Mouse (Mus musculus) forebrain, embryonic 15.5 days (tissue): Measurements from ENCODE around the gene Fam129b. TPM values are rescaled to one million over a fixed set of nuclear protein-coding genes. Genes with fewer than 3 reads are reported as not detected.

Source experiments
- ATAC-seq: fragments of 200-750 bp; cut with Nextera tagmentation; replicated peaks from 2 replicates; pipeline ENCODE4 v1.8.0; 2017; ENCODE audit warnings: mild to moderate bottlenecking, moderate TSS enrichment, moderate library complexity
- H3K27ac ChIP-seq: fragments of 300-500 bp; sonication (generic); replicated peaks from 2 replicates; pipeline ENCODE4 v1.5.1; 2015; ENCODE audit warnings: mild to moderate bottlenecking, inconsistent platforms
- H3K27me3 ChIP-seq: fragments of 300-500 bp; sonication (generic); 2 replicates; pipeline ENCODE4 v1.6.1; 2015; ENCODE audit warnings: inconsistent platforms
- H3K36me3 ChIP-seq: fragments of 300-500 bp; sonication (generic); 2 replicates; pipeline ENCODE4 v1.6.1; 2015; ENCODE audit warnings: mild to moderate bottlenecking, inconsistent platforms
- H3K4me1 ChIP-seq: fragments of 300-500 bp; sonication (generic); 2 replicates; pipeline ENCODE4 v1.6.1; 2015; ENCODE audit warnings: inconsistent platforms
- H3K4me2 ChIP-seq: fragments of 300-500 bp; sonication (generic); replicated peaks from 2 replicates; pipeline ENCODE4 v1.6.1; 2015; ENCODE audit warnings: mild to moderate bottlenecking, inconsistent platforms
- H3K4me3 ChIP-seq: fragments of 300-500 bp; sonication (generic); 2 replicates; pipeline ENCODE4 v1.5.1; 2015; ENCODE audit warnings: mild to moderate bottlenecking, inconsistent platforms
- H3K9ac ChIP-seq: fragments of 300-500 bp; sonication (generic); replicated peaks from 2 replicates; pipeline ENCODE4 v1.6.1; 2015; ENCODE audit warnings: mild to moderate bottlenecking, inconsistent platforms
- H3K9me3 ChIP-seq: fragments of 300-500 bp; sonication (generic); 2 replicates; pipeline ENCODE4 v1.6.1; 2016; ENCODE audit warnings: inconsistent platforms
- WGBS: fragments of 180-500 bp; shearing (Covaris S2); methylation state at CpG from one replicate; pipeline ENCODE4 v1.1.7; 2015; ENCODE audit warnings: mixed read lengths; 5-methylcytosine and 5-hydroxymethylcytosine counted together
- polyA plus RNA-seq: library from polyadenylated mRNA; unstranded; fragments of >200 nt; fragmentation: Nextera tagmentation; extraction: Ambion mirVana; gene quantifications from 2 replicates; pipeline ENCODE4 v1.2.1, GENCODE M21; 2015

Gene Fam129b
- polyA plus RNA-seq, 1 experiment from 2014 or later, result 33.5 TPM

DNA sequence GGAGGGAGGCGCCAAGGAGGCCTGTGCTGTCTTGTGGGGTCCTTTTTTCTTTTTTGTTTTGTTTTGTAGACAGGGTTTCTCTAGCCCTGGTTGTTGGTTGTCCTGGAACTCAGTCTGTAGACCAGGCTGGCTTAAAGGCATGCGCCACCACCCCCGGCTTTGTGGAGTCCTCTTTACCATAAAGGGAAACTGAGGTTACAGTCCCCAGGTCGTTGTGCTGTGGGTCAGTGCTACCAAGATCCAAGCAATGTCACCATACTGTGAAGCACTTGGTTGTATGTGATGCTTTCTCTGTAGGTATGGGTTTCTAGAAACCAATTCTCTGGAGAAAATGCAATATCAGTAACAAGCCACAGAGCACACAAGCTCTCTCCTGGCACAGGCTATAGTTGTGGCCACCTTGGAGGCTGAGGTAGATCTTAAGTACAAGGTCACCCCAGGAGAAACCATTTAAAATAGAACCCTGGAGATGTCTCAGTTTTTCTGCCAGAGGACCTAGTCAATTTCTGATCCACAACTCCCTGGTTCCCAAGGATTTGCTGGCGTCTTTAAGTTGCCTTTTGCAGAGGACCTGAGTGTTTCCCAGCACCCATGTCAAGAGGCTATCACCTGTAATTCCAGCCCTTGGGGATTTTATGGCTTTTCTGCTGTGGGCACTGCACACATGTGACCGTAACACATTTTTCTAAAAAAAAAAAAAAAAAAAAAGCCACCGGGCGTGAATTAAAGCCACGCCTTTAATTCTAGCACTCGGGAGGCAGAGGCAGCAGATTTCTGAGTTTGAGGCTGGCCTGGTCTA is 88.9 kb downstream of the Fam129b start:
- Histone ChIP-seq H3K4me2 (no peak overlapping the region), H3K27ac (no peak overlapping the region)
- WGBS, result 33% methylated on average over 10 of the region's 10 CpGs

DNA sequence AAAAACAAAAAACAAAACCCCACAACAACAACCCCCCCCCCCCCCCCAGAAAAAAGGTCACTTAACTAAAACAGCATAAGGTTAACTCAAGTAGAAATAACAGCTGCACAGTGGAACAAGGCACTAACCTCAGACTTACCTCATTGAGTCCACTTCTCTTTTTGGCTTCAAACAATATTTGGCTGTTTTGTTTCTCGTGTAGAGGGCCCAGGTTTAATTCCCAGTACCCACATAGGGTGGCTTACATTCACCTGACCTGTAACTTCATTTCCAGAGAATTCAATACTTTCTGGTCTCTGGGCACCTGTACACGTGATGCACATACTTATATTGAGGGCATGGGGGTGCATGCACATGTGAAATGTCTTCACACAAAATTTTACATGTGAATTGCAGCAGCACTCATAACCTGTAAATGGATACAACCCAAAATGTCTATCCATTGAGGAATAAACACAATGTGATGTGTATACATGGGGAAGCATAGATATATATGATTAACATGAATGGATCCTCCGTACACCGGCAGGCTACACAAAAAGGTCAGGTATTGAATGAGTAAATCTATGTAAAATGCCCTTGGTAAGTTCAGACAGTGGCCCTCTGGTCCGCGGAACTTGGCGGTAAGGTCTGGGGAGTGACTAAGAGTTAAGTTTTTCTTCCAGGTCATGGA is 89.7 kb downstream of the Fam129b start:
- WGBS, result 12% methylated on average over 7 of the region's 7 CpGs

More for the DNA sequence above, 88.9 kb downstream of the Fam129b start:
- no peaks in the 10 kb centered on the region for H3K9me3 ChIP-seq
- H3K9ac ChIP-seq, result 0 out of 2 replicates have a peak overlapping the region, but pooled peaks have one; percentile 2
- no peak for ATAC-seq
- peaks cover 25% of the 10 kb centered on the region for H3K36me3 ChIP-seq
- H3K27me3 ChIP-seq, result no peaks in the 10 kb centered on the region
- H3K4me3 ChIP-seq, result no peak overlapping the region
- H3K4me1 ChIP-seq, result peaks cover 59% of the 10 kb centered on the region

DNA sequence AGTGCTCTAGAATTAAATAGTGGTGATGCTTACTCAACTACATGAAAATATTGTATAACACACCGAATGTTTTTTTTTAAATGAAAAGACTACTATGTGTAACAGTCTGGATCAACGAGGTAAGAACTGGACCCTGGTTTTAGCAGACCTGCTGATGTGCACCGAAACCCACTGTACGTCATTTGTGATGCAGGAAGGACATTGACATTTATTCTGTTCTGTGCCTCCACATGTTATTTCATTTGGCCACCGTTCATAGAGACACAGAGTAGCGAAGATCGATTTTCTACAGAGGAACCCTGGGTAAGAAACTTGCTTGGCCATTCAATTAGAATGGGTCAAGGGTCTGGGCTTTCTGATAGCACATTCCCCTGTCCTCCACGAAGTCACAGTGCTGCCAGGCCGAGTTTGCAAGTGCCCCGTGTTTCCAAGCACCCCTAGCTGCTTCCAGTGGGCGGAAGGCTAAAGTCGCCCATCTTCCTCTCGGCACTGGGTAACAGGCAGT is 90.3 kb downstream of the Fam129b start:
- no peaks in the 10 kb centered on the region for H3K27me3 ChIP-seq
- H3K9me3 ChIP-seq, result no peaks in the 10 kb centered on the region
- H3K27ac ChIP-seq, result peak overlapping the region; percentile 95
- peak overlapping the region; percentile 87 for H3K4me2 ChIP-seq
- WGBS, result 11% methylated on average over 13 of the region's 13 CpGs
- H3K4me1 ChIP-seq, result peaks cover 56% of the 10 kb centered on the region
- H3K9ac ChIP-seq, result peak overlapping the region; percentile 84
- ATAC-seq, result no peak; the same call in 1 of the 2 replicates
- peak overlapping the region; percentile 73 for H3K4me3 ChIP-seq
- peaks cover 25% of the 10 kb centered on the region for H3K36me3 ChIP-seq

More for the DNA sequence above, 89.7 kb downstream of the Fam129b start:
- Histone ChIP-seq H3K9me3 (no peaks in the 10 kb centered on the region), H3K36me3 (peaks cover 25% of the 10 kb centered on the region), H3K27ac (no peak overlapping the region), H3K9ac (no peak overlapping the region), H3K27me3 (no peaks in the 10 kb centered on the region), H3K4me3 (no peak overlapping the region), H3K4me1 (peaks cover 56% of the 10 kb centered on the region), H3K4me2 (no peak overlapping the region)
- ATAC-seq, result no peak

DNA sequence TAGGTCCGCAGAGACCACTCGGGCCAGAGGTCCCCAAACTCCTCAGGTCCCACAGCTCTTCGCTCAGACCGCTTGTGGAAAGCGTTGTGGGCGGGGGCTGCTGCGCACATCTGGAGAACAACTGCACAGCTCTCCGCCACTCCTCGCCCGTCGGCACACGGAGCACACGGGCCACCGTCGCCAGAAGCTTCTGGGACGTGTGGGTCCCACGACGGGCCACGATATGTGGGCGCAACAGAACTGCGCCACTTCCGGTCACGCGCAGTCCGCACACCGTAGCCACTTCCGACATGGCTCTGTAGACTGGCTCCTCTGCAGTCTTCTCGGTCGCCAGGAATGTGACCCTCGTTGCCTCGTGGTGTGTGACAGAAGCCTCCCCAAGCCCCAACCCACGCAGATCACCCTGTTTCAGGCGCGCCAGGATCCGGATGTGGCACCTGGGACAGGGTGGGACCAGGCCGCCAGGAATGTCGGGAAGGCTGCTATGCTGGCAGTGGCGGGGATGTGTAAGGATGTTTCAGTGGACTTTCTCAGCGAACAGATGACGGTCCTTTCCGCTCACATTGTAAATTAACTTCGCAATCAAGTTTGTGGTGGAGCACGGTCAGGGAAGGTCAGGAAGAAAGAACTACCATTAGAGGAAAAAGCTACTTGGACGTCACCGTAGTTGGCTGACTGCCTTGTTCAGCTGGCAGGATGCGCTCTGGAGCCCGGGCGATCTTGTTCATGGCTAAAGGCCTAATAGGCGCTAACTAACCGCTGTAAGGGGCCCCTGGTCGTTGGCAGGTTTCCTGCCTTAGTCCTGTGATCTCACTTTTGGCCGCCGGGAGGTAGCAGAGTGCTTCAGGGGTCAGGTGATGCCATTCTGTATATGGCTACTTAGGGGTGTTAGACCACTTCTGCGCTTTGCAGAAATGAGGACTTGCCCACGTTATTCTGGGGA is 91.0 kb downstream of the Fam129b start:
- peak overlapping the region; percentile 87 for H3K4me2 ChIP-seq
- no peaks in the 10 kb centered on the region for H3K27me3 ChIP-seq
- H3K9ac ChIP-seq, result peak overlapping the region; percentile 84
- ATAC-seq, result peak; percentile 91
- H3K9me3 ChIP-seq, result no peaks in the 10 kb centered on the region
- H3K4me3 ChIP-seq, result peak overlapping the region; percentile 73
- WGBS, result under 1% methylated on average over 55 of the region's 55 CpGs
- peak overlapping the region; percentile 95 for H3K27ac ChIP-seq
- H3K36me3 ChIP-seq, result peaks cover 25% of the 10 kb centered on the region
- peaks cover 56% of the 10 kb centered on the region for H3K4me1 ChIP-seq

DNA sequence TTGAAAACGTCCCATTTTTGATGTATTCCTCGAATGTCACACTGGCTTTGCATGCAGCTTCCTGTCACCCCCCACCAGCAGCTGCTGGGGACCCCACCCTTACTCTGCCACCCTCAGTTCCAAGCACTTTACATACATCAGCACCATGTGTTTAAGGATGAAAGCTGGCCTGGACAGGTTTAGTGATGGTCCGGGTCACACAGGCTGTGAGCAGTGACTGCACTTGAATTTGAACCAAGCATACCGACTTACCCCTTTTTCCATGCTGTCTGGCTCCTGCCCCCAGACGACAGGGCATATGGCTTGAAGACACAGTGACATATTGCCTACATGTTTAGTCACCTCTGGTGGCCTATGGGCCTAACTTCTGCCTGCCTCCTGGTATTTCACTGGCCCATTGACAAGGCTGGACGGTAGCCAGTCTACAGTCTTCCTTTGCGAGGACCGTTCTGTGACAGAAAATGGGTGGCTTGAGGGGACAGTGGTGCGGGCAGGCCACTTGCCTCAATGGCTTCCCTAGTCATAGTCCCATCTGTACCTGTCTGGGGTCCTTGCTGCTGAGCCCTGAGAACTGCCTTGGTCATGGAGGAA is 92.2 kb downstream of the Fam129b start:
- H3K4me1 ChIP-seq, result peaks cover 45% of the 10 kb centered on the region
- peak overlapping the region; percentile 87 for H3K4me2 ChIP-seq
- WGBS, result 86% methylated on average over 9 of the region's 9 CpGs
- H3K27me3 ChIP-seq, result no peaks in the 10 kb centered on the region
- H3K27ac ChIP-seq, result no peak overlapping the region
- no peak for ATAC-seq
- no peaks in the 10 kb centered on the region for H3K9me3 ChIP-seq
- H3K9ac ChIP-seq, result no peak overlapping the region; the same call in 1 of the 2 replicates
- H3K4me3 ChIP-seq, result no peak overlapping the region
- peaks cover 20% of the 10 kb centered on the region for H3K36me3 ChIP-seq

DNA sequence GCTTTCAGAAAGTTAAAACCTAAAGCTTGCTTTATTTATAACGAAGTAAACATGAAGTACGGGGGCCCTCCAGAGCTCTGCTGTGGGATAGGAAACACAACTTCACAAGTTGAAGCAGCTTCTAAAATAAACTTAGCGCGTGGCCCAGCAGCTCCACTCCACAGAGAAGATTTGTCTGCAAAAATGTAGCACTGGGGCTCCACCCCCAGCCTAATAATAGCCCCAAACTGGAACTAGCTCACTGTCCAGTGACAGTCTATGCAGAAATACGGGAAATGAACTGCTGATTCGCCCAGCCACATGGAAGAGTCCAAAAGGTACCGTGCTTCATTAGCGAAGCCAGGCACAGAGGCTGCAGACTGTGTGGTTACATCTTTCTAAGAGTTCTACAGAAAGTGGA is 93.4 kb downstream of the Fam129b start:
- Histone ChIP-seq H3K4me2 (no peak overlapping the region), H3K4me1 (peaks cover 33% of the 10 kb centered on the region), H3K36me3 (peaks cover 17% of the 10 kb centered on the region), H3K27me3 (no peaks in the 10 kb centered on the region), H3K9ac (no peak overlapping the region), H3K4me3 (no peak overlapping the region), H3K9me3 (no peaks in the 10 kb centered on the region), H3K27ac (no peak overlapping the region)
- ATAC-seq, result no peak
- 90% methylated on average over 8 of the region's 8 CpGs for WGBS

GRCm38 (mm10) chr2:32971235-32971634 is 95.3 kb downstream of the Fam129b start:
- H3K27me3 ChIP-seq, result no peaks in the 10 kb centered on the region
- no peak overlapping the region for H3K27ac ChIP-seq
- H3K9me3 ChIP-seq, result no peaks in the 10 kb centered on the region
- no peak overlapping the region for H3K9ac ChIP-seq
- WGBS, result 24% methylated on average over 9 of the region's 9 CpGs
- ATAC-seq, result no peak
- peaks cover 15% of the 10 kb centered on the region; the same call in 1 of the 2 replicates for H3K36me3 ChIP-seq
- peaks cover 23% of the 10 kb centered on the region for H3K4me1 ChIP-seq
- H3K4me2 ChIP-seq, result no peak overlapping the region
- no peak overlapping the region for H3K4me3 ChIP-seq

GRCm38 (mm10) chr2:32974216-32974615 is 98.3 kb downstream of the Fam129b start:
- H3K4me2 ChIP-seq, result no peak overlapping the region

More at GRCm38 (mm10) chr2:32974216-32974615, 98.3 kb downstream of the Fam129b start:
- 88% methylated on average over 8 of the region's 8 CpGs for WGBS
- no peak for ATAC-seq
- Histone ChIP-seq H3K4me3 (no peak overlapping the region), H3K9me3 (no peaks in the 10 kb centered on the region), H3K4me1 (peaks cover 16% of the 10 kb centered on the region), H3K27ac (no peak overlapping the region), H3K9ac (no peak overlapping the region), H3K36me3 (peaks cover 15% of the 10 kb centered on the region; the same call in 1 of the 2 replicates), H3K27me3 (no peaks in the 10 kb centered on the region)

Other genes starting within 250 kb of the Fam129b start
- gene Eng, start 229.5 kb upstream of the Fam129b start, polyA plus RNA-seq, result 23.4 and 25.1 TPM in 2 replicates
- gene Fpgs, start 172.0 kb upstream of the Fam129b start, polyA plus RNA-seq, result 19.9 and 21.2 TPM in 2 replicates
- 88.0 and 98.2 TPM in 2 replicates for gene Cdk9, start 163.0 kb upstream of the Fam129b start, polyA plus RNA-seq
- 39.5 and 39.7 TPM in 2 replicates for gene Sh2d3c, start 155.1 kb upstream of the Fam129b start, polyA plus RNA-seq
- 2.4 and 2.7 TPM in 2 replicates for gene 6330409D20Rik, start 135.1 kb upstream of the Fam129b start, polyA plus RNA-seq
- 63.2 and 66.3 TPM in 2 replicates for gene Tor2a, start 118.9 kb upstream of the Fam129b start, polyA plus RNA-seq
- gene Ttc16, start 100.5 kb upstream of the Fam129b start, polyA plus RNA-seq, result 0.61 and 0.66 TPM in 2 replicates
- 4.8 and 6.6 TPM in 2 replicates for gene Ptrh1, start 100.3 kb upstream of the Fam129b start, polyA plus RNA-seq
- gene Cfap157, start 91.7 kb upstream of the Fam129b start, polyA plus RNA-seq, result 0.61 and 1.0 TPM in 2 replicates
- 191 and 197 TPM in 2 replicates for gene Stxbp1, start 28.9 kb upstream of the Fam129b start, polyA plus RNA-seq
- 96.9 and 99.7 TPM in 2 replicates for gene Rpl12, start 85.4 kb downstream of the Fam129b start, polyA plus RNA-seq
- 16.7 and 17.8 TPM in 2 replicates for gene Lrsam1, start 85.5 kb downstream of the Fam129b start, polyA plus RNA-seq
- 20.9 and 21.3 TPM in 2 replicates for gene Slc2a8, start 106.0 kb downstream of the Fam129b start, polyA plus RNA-seq